Mouse (Mus musculus): ENCODE data around the gene Mettl16. TPM values are rescaled to one million over a fixed set of nuclear protein-coding genes. Genes with fewer than 3 reads are reported as not detected.

Mettl16 gene
- 10 to 100 TPM; 18.1 to 26.4 TPM for total RNA-seq (2021)
- long read RNA-seq, experiment 1, full-length matches to known transcripts = 11 of 18 reads
- long read RNA-seq, experiment 1, partial matches to known transcripts = 1 of 18 reads
- long read RNA-seq, experiment 1, other reads (novel, unspliced or antisense) = 6 of 18 reads
- long read RNA-seq, experiment 2, full-length matches to known transcripts = 23 of 30 reads
- long read RNA-seq, experiment 2, partial matches to known transcripts = 0 of 30 reads
- long read RNA-seq, experiment 2, other reads (novel, unspliced or antisense) = 7 of 30 reads

DNA sequence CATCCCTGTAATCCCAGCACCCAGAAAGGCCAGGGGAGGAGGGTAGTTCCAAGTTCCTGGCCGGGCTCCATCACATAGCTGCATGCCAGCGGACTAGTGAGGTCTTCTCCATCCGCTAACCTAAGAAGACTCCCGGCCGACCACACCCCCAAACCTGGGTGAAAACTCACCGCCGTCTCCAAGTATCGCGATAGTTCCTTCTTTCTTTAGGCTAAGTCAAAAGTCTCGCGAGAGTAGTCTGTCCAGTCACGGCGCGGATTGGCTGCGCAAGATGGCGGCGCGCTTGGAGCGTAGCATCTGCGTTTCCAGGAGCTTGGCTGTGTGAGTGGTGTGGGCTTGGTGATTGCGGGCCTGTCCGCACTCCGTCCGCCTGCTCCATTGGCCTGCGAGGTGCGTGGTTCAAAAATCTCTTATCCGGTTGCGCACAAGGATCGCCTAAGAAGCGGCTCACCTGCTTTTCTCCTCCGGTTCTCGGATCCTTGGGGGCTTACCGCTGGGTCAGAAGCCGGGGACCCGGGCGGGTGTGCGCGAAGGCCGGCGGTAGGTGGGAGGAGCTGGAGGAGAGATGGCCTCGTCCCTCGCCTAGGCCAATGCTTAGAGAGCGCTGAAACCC is at the start of gene Mettl16:
TSS of gene Mettl16 (plus strand) at position 236 of the 613 bp plus-strand sequence.
- DNase-seq (ENCODE audit: low spot score in 2 of 2) = peak; percentile 93 to 97

DNA sequence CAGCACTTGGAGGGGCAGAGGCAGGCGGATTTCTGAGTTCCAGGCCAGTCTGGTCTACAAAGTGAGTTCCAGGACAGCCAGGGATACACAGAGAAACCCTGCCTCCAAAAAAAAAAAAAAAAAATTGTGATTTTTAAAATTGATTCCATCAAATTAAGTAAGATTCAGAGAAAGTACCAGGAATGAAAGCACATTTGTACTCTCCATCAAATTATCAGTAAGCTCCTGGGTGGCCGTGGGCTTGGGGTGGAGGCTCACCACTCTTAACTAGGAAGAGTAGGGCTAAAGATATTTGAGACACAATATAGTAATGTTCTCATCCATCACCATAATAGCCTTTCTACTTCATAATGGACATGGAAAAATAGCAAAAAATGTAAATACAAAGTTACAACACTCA is 49.5 kb upstream of the Mettl16 start:
- no peak for DNase-seq (ENCODE audit: low spot score in 2 of 2)

DNA sequence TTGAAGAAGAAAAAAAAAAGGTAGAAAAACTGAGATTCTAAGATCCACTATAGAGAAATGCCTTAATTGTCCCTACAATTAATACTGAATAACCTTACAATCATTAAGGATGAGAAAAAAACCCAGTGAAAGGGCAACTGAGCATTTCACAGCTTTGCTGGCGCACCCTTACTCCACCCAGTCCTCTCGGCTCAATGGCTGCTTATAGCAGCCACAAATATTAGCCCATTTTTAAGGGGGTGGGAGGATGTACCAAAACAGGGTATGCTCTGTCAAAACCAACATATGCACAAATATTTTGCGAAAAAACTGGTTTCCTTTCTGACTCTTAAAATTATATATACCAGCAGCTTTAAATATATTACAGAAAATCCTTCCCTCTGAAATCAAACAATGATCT is 48.7 kb upstream of the Mettl16 start:
- DNase-seq (ENCODE audit: low spot score in 2 of 2) = no peak

DNA sequence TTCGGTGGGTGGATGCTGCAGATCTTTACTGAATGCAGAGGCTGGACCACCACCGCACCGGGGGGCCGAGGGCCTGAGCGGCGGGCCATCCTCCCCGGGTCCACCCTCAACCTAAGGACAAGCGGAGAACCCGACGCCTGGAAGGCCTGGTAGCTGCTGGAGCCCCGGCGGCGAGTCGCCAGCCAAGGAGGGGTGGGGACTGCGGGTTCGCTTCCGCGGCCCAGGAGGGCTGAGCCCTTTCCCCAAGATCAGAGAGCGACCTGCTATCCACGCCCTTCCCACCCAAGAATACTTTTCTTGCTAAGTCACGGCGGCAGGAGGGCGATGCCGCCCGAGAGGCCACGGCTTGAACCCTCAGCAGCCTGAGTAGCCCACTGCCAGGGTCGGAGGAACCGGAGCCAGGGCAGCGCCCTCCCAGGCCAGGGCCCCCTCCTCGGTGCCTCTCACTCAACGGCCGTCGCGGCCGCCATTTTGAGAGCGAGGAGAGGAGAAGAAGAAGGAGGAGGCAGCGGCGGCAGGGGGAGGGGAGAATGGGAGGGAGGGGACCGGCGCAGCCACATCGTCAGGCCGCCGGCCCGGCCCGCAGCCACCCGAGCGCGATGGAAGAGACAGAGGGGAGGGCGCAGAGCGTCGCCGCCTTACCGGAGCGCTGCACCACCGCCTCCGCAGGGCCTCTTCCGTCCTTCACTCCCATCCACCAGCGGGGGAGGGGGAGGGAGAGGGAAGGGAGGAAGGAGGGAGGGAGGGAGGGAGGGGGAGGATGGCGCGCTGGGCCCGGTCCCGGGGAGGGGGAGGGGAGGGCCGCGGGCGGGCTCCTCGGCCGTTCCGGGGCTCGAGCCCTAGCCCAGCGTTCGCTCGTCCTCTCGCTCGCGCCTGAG is 47.0 kb upstream of the Mettl16 start:
- DNase-seq (ENCODE audit: low spot score in 2 of 2) = peak; percentile 81 to 85

DNA sequence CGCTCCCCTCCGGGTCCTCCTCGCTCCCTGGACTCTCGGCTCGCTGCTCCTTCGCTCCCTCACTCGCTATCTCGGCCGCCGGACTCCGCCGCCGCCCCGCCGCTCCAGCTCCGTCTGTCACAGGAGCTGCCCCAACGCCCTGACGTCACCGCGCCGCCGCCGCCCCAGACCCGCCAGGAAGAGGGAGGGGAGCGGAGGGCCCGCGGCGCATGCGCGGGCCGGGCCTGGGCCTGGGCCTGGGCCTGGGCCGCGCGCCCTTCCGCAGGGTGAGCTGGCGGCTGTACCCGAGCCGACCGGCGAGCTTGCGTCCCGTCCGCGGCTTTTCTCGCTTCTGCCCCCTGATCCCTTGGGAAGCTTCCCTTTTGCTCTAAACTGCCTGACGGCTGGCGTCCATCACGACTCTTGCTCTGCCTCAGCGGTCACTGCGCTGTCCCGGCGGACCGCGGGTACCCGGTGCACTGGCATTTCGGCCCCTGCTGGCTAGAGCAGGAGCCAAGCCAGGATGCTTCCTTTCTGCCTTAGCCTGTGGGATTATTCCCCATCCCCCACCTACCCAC is 46.3 kb upstream of the Mettl16 start, which contains the start of gene Pafah1b1:
TSS of gene Pafah1b1 (minus strand) at position 436 of the 557 bp plus-strand sequence.
- DNase-seq (ENCODE audit: low spot score in 2 of 2) = peak; percentile 95

DNA sequence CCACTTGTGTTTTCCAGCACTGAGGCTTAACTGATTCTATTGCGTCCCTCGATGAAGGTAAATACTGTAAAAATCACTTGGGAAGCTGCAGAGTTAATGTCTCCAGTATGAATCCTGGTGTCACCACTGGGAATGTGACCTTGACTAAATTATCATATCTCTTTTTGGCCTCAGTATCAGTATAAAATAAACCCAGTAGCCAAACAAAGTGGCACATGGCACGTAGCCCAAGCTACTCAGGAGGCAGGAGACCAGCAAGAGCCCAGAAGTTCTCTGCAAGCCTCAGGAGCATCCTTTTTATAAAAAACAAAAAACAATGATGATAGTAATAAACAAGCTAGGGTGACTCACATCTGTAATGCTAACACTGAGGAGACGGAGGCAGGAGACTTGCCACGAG is 45.4 kb upstream of the Mettl16 start:
- DNase-seq (ENCODE audit: low spot score in 2 of 2) = no peak

DNA sequence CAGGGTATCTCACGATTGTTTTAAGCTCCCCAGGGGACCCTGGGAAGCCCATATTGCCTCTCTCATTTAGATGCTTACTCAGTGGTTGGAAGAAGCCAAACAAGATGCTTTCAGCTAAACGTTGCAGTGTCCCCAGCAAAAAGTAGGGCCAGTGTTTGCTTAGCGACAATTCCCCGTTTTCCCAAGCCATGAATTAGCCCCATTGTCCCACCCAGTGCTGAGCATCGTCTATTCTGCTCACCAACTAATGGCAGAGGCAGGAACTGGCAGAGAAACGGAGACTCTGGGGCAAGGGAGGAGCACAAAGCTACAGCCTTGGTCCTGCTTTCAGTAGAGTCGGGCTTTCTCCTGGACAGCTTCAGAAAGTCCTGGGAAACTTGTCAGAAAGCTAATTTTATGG is 35.7 kb upstream of the Mettl16 start:
- peak; percentile 23 to 54 for DNase-seq (ENCODE audit: low spot score in 2 of 2)

DNA sequence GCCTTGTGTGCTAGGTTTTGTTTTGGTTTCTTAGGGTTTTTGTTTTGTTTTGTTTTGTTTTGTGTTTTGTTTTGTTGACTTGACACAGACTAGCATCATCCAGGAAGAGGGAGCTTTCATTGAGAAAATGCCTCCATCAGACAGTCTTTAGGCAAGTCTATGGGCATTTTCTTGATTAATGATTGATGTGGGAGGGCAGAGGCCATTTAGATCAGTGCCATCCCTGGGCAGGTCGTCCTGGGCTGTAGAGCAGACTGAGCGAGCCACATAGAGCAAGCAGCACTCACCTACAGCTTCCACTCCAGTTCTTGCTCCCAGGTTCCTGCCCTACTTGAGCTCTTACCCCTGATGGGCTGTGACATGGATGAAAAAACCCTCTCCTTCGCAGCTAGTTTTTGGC is 32.8 kb upstream of the Mettl16 start:
- DNase-seq (ENCODE audit: low spot score in 2 of 2) = no peak

DNA sequence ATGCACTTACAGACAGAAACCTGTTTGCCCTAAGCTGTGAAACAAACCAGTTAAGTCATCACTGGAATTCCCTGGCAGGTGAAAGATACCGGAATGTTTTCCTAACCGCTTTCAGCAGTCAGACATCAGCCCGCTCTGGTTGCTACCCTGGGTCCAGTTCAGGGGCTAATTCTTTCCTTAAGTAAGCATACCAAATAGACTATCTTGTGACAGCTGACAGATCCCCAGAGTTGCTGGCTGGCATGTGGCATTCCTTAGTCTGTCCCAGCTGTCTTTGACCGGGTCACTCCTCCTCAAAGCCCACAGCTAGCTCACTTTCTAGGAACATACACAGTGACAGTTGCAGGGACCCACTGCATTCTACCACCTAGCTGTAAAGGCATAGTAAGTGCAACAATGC is 22.6 kb upstream of the Mettl16 start:
- no peak for DNase-seq (ENCODE audit: low spot score in 2 of 2)

DNA sequence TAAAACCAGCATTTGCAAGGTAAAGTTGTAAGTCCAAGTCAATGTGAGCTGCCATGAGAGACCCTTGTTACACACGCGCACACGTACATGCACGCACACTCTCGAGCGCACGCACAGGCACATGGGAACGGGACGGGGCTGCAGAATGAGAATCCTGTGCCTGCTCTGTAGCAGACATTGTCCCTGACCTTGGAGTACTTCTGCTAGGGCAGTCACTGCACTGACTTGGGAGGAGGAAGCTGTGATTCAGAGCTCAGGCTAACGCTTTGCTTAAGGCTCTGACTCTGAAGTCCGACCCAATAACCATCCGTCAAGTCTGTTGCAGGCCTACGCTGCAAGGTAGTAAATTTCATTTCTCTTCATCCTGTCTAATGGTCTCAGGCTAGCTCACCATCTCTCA is 21.4 kb upstream of the Mettl16 start:
- DNase-seq (ENCODE audit: low spot score in 2 of 2) = no peak

DNA sequence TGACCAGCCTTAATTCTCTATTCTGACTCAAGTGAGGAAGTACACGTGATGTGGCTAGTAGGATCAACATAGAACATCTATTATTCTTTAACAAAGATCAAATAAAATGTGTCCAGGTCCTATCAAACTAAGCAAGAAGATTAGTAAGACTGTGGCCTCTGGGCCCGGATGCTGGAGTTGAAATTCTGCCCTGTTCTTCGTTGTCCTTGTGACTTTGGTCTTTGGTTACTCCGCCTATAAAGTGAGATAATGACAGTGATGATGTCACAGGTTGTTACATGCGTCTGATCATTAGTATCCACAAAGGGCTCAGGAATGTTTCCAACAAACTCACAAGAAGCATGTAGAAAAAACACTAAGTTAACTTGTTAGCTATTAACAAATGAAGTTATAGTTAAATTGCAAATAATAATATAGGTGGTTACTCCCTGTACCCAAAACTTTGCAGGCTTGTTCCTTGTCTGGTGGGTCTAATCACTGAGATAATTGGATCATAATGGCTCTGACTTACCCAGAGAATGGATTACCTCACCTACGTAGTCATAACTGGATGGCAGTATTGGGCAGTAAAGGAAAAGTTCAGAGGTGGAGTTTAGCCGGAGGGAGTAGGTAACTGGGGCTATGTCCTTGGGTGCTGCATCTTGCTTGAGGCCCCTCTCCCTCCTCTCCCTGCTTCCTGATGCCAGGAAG is 19.8 kb upstream of the Mettl16 start:
- DNase-seq (ENCODE audit: low spot score in 2 of 2) = no peak

DNA sequence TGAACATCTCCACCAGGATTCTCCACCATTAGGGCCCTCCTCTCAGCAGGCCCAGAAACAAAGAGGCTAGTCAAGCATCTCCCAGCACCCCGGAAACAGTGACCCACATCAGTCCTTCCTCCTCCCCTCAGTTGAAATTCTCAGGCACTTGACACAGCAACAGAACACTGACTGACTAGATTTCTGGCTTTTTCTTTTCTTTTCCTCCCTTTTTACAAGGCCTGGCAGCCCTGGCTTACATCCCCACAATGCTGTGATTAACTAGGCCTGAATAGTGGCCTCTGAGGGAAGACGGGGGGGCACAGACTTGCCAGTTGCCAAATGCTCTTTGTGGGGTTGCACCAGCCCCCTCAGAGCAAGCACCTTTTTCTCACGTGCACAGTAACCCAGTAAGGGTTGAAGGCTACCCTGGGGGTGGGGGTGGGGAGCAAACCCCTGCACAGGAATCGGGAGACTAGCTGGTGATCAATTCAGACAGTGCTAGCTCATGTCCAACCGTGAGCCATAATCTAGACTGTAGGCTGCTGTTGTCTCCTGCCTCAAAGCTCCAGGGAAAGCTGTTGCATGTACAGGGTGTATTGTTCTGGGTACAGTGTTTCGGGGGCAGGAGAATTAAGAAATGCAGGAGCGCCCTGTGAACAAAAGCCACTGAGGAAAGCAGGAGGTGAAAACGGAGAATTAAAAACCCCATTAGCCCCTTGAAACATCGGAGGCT is 19.1 kb upstream of the Mettl16 start:
- peak in 1 of 2 experiments; percentile 17 for DNase-seq (ENCODE audit: low spot score in 2 of 2)

DNA sequence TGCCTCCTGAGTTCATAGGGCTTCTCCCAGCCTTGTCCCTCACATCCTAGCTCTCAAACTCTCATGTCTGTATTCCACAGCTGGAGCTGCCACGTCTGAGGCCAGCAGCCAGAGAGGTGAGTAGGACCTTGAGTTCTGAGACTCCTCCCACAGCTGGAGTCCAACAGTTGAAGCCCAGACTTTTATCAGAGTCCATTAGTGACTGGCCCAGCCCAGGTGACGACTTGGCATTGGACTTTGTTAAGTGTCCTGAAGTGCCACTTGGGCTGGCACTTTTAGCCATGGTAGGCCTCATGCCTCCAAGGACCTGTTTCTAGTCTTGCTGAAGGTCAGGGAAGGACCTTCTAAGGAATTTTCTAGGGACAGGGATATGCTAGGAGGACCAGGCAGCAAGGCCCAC is 14.0 kb upstream of the Mettl16 start:
- no peak for DNase-seq (ENCODE audit: low spot score in 2 of 2)

DNA sequence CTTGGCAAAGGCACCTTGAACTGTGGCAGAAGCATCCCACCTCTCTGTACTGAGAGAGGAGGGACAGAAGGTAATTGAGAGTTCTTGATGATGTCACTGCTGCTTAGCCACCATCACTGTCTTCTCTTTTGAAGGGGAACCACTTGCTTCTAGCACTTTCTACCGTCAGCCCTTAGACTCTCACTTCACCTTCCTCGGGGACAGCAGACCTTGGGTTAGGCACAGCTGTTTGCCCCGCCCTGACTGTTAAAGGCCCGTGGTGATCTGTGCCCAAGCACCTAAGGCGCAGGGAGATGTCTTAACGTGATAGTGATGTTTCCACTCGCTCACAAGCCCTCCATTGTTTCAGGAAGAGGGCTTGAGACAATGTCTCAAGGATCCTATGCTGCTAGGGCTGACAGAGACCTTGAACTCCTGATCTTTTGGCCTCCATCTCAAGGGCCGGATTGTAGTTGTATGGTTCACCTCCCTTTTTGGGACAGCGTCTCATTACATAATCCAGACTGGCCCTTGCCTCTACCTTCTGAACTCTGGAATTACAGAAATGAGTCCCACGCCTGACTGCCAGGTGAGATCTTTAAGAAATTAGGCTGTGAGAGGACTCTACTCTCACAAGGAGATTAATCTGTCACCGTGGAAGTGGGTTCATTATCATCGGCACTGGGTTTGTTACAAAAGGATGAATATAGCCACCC is 9.5 kb upstream of the Mettl16 start:
- no peak for DNase-seq (ENCODE audit: low spot score in 2 of 2)

DNA sequence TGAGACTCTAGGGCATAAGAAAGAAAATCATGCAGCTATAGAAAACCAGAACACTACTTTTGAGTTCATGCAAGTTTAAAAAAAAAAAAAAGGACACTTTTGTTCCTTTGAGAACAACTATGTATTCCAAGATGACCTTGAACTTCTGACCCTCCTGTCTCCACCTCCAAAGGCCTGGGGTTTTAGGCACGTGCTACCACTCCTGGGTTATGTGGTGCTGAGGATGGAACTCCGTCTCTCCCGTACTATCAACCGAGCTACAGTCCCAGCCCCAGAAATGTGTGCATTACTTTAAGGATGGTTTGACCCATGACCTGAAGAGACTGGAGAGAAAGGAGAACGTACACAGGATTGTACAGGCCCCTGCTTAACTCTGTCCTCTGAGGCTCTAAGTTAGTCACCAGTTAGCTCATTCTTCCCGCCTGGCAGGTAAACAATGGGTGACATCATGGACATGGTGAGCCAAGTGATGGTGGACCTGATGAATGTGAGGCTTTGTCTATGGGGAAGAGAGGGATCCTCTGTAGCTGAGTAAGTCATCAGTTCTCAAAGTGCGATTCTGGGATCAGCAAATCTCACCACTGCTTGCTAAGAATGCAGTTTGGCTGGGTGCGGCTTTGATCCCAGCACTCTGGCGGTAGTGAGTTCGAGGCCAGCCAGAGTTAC is 6.5 kb upstream of the Mettl16 start:
- no peak for DNase-seq (ENCODE audit: low spot score in 2 of 2)

DNA sequence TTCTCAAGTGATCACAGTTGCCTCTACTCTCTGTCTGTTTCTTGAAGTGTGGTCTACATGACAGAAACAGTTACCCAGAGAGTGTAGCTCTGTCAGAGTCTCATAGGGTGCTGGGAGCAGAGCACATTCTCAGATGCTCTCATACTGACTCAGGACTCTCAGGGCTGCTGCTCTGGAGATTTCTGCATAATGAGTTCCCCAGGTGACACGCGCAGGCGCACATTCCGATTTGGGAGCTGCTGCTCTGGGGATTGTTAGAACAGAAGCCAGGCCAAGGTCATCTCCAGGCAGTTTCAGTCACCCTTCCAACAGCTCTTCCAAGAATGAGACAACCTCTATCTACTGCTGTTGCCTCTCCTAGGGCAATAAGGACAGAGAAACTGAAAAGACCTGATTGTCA is 3.2 kb upstream of the Mettl16 start:
- DNase-seq (ENCODE audit: low spot score in 2 of 2) = no peak

DNA sequence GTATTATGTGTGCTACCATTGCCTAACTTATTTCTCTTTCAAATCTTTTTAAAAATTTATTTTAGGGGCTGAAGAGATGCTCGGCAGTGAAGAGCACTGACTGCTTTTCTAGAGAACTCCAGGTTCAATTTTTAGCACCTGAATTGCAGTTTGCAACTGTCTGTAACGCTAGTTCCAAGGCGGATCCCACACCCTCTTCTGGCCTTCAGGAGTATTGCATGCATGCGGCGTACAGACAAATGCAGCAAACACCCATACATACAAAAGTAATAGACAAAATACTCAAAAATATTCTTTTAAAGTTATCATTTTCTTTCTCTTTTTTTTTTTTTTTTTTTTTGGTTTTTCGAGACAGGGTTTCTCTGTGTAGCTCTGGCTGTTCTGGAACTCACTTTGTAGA is 2.6 kb upstream of the Mettl16 start:
- no peak for DNase-seq (ENCODE audit: low spot score in 2 of 2)

DNA sequence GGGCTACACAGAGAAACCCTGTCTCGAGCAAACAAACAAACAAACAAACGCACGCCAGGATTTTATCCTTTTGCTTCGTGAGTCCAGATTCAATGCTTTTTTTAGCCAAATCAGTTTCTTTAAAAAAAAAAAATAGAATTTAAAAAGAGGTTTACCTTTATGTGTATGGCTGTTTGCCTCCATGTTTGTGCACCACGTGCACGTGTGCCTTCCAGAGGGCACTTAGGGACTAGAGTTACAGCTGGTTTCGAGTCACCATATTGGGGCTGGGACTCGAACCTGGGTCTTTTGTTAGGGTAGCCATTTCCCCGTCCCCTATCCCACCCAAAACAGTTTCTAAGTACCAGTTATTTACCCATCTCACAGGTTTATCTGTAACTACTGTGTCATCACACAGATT is 593 bp upstream of the Mettl16 start:
- DNase-seq (ENCODE audit: low spot score in 2 of 2) = no peak

DNA sequence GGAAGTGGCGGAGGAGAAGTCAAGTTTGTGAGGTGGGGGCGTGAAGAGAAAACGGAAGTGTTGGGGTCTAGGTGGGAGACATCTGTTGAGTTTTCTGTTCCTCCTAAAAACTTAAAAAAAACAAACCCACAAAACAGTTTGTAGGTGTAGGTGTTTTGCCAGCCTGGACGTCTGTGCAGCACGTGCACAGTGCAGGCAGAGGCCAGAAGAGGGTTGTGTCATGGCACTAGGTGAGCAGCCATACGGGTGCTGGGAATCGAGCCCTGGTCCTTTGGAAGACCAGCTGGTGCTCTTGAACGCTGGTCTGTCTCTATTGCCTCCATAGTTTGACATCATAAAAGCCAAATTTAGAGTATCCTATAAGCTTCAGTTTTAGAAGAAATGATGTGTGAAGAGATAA is 604 bp downstream of the Mettl16 start:
- no peak for DNase-seq (ENCODE audit: low spot score in 2 of 2)
